Mouse (Mus musculus) limb, embryonic 14.5 days (tissue): ENCODE measurements around the gene Cst9. TPM values are rescaled to one million over a fixed set of nuclear protein-coding genes. Genes with fewer than 3 reads are reported as not detected.
A peak's percentile ranks its signal among the peaks of the same experiment; 100 is the strongest.

Experiments used
- ATAC-seq: fragments of 200-750 bp; cut with Nextera tagmentation; 2 replicates; pipeline ENCODE4 v1.8.0; 2017; ENCODE audit warnings: low read depth, moderate number of reproducible peaks, moderate TSS enrichment; ENCODE audit not compliant: low FRiP score
- DNase-seq: peaks from one replicate; pipeline ENCODE4 v3.0.0-alpha.2; 2015; ENCODE audit warnings: low spot score
- H3K27ac ChIP-seq: fragments of 300-500 bp; sonication (generic); replicated peaks from 2 replicates; pipeline ENCODE4 v1.5.1; 2014; ENCODE audit warnings: low read depth, mild to moderate bottlenecking, low read length, moderate library complexity, mixed read lengths
- H3K27me3 ChIP-seq: fragments of 300-500 bp; sonication (generic); 2 replicates; pipeline ENCODE4 v1.6.1; 2014; ENCODE audit warnings: low read length, mixed read lengths; ENCODE audit not compliant: control insufficient read depth, insufficient read depth
- H3K36me3 ChIP-seq: fragments of 300-500 bp; sonication (generic); 2 replicates; pipeline ENCODE4 v1.6.1; 2014; ENCODE audit warnings: mild to moderate bottlenecking, low read length, moderate library complexity, mixed read lengths; ENCODE audit not compliant: control insufficient read depth, insufficient read depth
- H3K4me1 ChIP-seq: fragments of 300-500 bp; sonication (generic); 2 replicates; pipeline ENCODE4 v1.6.1; 2014; ENCODE audit warnings: antibody characterized with exemption, low read length, mixed read lengths; ENCODE audit not compliant: control insufficient read depth, insufficient read depth
- H3K4me2 ChIP-seq: fragments of 300-500 bp; sonication (generic); replicated peaks from 2 replicates; pipeline ENCODE4 v1.6.1; 2014; ENCODE audit warnings: low read depth, mild to moderate bottlenecking, low read length, moderate library complexity; ENCODE audit not compliant: severe bottlenecking
- H3K4me3 ChIP-seq: fragments of 300-500 bp; sonication (generic); replicated peaks from 2 replicates; pipeline ENCODE4 v1.5.1; 2014; ENCODE audit warnings: low read length
- H3K9ac ChIP-seq: fragments of 300-500 bp; sonication (generic); 2 replicates; pipeline ENCODE4 v1.6.1; 2014; ENCODE audit warnings: mild to moderate bottlenecking, low read depth, low read length, moderate library complexity; ENCODE audit not compliant: severe bottlenecking
- H3K9me3 ChIP-seq: fragments of 300-500 bp; sonication (generic); 2 replicates; pipeline ENCODE4 v1.6.1; 2016; ENCODE audit warnings: low read length; ENCODE audit not compliant: control insufficient read depth
- POLR2A ChIP-seq: fragments of 200-500 bp; IDR thresholded peaks from 2 replicates; pipeline ENCODE4 v1.8.0; 2012; ENCODE audit warnings: inconsistent platforms, mild to moderate bottlenecking, moderate library complexity, borderline replicate concordance; ENCODE audit not compliant: insufficient read depth, insufficient read length; ENCODE audit errors: extremely low read depth
- WGBS: fragments of 180-500 bp; shearing (Covaris S2); extraction: QIAGEN DNeasy Blood & Tissue Kit; methylation state at CpG from one replicate; pipeline ENCODE4 v1.1.7; 2014; 5-methylcytosine and 5-hydroxymethylcytosine counted together
- polyA plus RNA-seq, 2 experiments: library from polyadenylated mRNA; depleted of rRNA in 1 of 2; stranded (reverse) in 1 of 2; unstranded in 1 of 2; fragments of >200 nt; fragmentation: Nextera tagmentation in 1 of 2; extraction: Ambion mirVana in 1 of 2; gene quantifications; 2 replicates each; pipeline versions ENCODE4 v1.2.1 to v1.2.3; 2012 to 2014

Cst9 gene
- polyA plus RNA-seq, 2 experiments, result not detected

DNA sequence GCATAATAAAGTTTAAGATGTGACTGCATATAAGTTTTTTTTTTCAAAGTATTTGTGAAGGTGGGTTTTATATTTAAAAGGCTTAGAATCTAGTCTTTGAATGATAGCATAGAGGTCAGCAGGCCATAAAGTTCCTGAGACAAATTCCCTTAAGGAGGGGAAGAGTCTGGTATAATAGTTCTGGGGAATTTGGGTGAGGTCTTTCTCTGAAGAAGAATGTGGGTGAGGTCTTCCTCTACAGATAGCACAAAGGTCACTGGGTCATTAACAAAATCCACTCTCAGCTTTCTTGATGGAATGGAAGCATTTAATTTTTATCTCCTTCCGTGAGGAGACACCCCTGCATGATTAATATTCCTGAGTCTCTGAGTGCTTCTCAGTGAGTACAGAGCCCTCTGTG lies 9.0 kb upstream of the Cst9 start:
- H3K27me3 ChIP-seq, result no peaks in the 10 kb centered on the region
- ATAC-seq (no peak), DNase-seq (no peak)
- no peaks in the 10 kb centered on the region for H3K9me3 ChIP-seq
- H3K27ac ChIP-seq, result no peak overlapping the region
- H3K36me3 ChIP-seq, result no peaks in the 10 kb centered on the region
- 53% methylated on average over 1 of the region's 1 CpGs for WGBS
- H3K4me3 ChIP-seq, result no peak overlapping the region
- H3K4me1 ChIP-seq, result no peaks in the 10 kb centered on the region
- no peak for TF ChIP-seq POLR2A
- H3K9ac ChIP-seq, result no peak overlapping the region
- no peak overlapping the region for H3K4me2 ChIP-seq

DNA sequence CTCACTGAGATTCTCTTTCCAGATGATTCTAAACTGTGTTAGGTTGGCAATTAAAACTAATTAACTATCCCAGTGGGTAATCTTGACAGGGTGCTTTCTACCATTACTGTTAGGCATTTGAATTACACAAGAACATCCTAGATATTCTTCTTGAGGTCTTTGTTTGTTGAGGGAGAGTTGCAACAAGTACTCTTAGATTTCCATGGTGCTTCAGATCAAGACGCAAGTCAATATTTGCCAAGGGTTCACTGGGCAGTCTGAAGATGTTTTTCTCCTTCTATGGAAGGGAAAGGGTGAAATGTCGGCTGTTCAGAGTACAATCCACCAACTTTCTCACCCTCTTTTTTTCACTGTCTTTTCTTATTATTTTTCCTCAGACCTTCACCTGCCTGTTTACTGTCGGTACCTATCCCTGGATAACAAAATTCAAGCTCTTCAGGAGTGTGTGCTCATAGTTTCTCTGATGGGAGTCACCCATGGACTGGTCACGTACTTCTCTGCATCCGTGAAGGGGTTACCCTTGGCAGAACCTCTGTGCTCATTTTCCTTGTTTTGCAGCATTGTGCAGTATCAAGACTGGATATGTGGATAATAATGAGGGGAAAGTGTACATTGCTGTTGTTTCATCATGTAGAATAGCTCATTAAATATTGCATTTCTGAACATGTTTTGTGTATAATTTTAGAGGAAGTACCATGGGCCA lies 3.3 kb downstream of the Cst9 start:
- no peak for TF ChIP-seq POLR2A
- Histone ChIP-seq H3K4me2 (no peak overlapping the region), H3K27me3 (no peaks in the 10 kb centered on the region), H3K9ac (no peak overlapping the region), H3K4me3 (no peak overlapping the region), H3K36me3 (no peaks in the 10 kb centered on the region), H3K4me1 (no peaks in the 10 kb centered on the region), H3K9me3 (no peaks in the 10 kb centered on the region), H3K27ac (no peak overlapping the region)
- ATAC-seq, result no peak
- 89% methylated on average over 5 of the region's 5 CpGs for WGBS
- no peak for DNase-seq

DNA sequence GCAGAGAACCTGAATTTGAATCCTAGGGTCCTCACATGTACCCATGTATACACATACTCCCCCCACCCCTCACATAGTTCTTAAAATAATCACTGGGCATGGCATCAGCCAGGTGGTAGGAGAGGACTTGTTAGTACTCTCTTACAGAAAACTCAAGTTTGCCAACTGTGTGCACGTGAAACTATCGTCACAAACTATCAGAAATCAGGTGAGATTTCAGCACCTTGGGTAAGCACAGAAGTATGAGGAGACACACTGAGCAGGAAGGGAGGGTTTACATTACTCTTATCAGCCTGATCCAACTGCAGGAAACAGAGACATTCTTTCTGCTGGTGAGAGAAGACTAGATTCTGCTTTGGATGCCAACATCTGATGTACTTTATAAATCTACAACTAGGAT lies 4.3 kb downstream of the Cst9 start:
- 82% methylated on average over 2 of the region's 2 CpGs for WGBS
- no peak overlapping the region for H3K27ac ChIP-seq
- H3K9ac ChIP-seq, result no peak overlapping the region
- no peaks in the 10 kb centered on the region for H3K36me3 ChIP-seq
- no peak for ATAC-seq
- no peak for TF ChIP-seq POLR2A
- DNase-seq, result no peak
- H3K4me3 ChIP-seq, result no peak overlapping the region
- no peaks in the 10 kb centered on the region for H3K4me1 ChIP-seq
- no peaks in the 10 kb centered on the region for H3K27me3 ChIP-seq
- H3K9me3 ChIP-seq, result no peaks in the 10 kb centered on the region
- no peak overlapping the region for H3K4me2 ChIP-seq

DNA sequence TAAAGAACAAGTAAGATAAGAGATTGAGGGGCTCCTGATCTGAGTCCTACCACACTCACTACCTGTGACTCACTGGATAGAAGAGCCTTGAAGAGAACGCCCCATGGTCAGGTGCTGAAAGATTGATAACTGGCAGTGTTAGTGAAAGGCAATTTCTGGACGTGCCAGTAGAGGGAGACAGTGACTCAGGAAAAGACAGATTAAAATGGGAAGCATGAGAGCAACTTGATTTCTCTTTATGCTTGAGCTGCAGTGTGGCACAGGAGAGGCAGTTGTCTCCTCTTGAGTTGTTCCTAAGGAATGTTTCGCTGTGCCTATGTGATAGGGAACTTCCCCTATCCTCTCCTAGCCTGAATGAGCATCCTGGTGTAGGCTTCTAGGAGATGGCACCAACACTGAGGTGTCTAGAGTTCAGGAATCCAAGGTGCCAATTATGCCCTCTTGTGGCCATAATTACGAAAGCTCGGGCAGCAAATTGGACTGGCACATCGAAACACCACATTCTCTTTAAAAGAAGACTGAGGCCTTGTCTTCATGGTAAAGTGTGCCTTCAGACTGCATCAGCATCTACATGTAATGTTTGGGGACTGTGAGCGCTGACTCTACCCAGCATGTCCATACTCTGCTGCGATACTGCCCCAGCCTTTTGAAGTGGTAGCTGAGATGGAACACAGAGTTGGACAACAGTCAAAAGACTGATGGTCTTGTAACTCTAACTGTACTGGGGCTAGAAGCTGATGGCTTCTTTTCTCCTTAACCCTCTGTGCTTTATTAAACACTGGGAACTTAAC lies 16.4 kb downstream of the Cst9 start:
- H3K27ac ChIP-seq, result no peak overlapping the region
- H3K36me3 ChIP-seq, result no peaks in the 10 kb centered on the region
- TF ChIP-seq POLR2A, result no peak
- no peaks in the 10 kb centered on the region for H3K27me3 ChIP-seq
- H3K9ac ChIP-seq, result no peak overlapping the region
- peak; percentile 57 for ATAC-seq
- no peaks in the 10 kb centered on the region for H3K9me3 ChIP-seq
- H3K4me2 ChIP-seq, result no peak overlapping the region
- H3K4me1 ChIP-seq, result no peaks in the 10 kb centered on the region
- H3K4me3 ChIP-seq, result no peak overlapping the region
- DNase-seq, result peak; percentile 64
- WGBS, result 45% methylated on average over 8 of the region's 8 CpGs

DNA sequence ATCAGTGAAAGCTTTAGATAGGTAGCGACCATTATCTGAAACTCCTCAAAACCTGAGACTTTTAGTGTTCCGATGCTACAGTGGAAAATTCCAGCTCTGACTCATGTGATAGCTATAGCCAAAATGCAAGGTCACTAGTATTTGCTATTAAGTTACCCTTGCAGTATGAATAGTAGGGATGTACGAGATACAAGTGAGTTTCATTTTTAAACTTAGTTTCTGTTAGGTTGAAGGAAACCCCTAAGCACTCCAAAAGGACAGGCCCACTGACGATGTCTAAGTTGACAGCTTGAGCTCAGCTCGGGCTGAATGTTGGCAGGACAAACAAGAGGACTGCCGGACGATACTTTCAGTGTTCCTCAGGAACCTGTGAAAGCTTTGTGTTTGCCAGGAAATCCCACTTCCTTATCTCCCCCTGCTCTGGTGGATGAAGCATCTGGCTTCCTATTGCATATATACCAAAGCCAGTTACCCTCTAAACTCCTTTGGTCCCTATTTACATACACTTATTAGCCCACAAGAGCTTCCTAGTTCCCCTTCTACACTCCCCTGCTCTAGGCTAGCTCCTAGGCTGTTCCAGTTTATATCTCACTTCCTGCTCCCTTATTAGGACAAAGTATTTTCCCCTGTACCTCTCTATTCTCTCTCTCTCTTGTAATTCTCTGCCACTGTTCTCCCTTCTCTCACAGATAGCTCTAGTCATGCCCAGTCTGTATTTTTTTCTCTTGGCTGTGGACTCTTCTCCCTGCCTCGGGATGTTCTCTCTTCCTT lies 21.9 kb downstream of the Cst9 start:
- Histone ChIP-seq H3K4me3 (no peak overlapping the region), H3K4me1 (no peaks in the 10 kb centered on the region), H3K27ac (no peak overlapping the region), H3K9ac (no peak overlapping the region), H3K36me3 (no peaks in the 10 kb centered on the region), H3K4me2 (no peak overlapping the region), H3K27me3 (no peaks in the 10 kb centered on the region), H3K9me3 (no peaks in the 10 kb centered on the region)
- DNase-seq, result no peak
- 75% methylated on average over 8 of the region's 8 CpGs for WGBS
- no peak for TF ChIP-seq POLR2A
- no peak for ATAC-seq
